Mouse (Mus musculus) midbrain, embryonic 14.5 days (tissue): ENCODE measurements around the gene Hnrnpul1. TPM values are rescaled to one million over a fixed set of nuclear protein-coding genes. Genes with fewer than 3 reads are reported as not detected.

Experiments used
- ATAC-seq: fragments of 200-750 bp; cut with Nextera tagmentation; 2 replicates; pipeline ENCODE4 v1.8.0; 2017; ENCODE audit warnings: moderate number of reproducible peaks, moderate library complexity; ENCODE audit not compliant: low FRiP score, low TSS enrichment
- DNase-seq: peaks from one replicate; pipeline ENCODE4 v3.0.0-alpha.2; 2015
- H3K27ac ChIP-seq: fragments of 300-500 bp; sonication (generic); replicated peaks from 2 replicates; pipeline ENCODE4 v1.5.1; 2014; ENCODE audit warnings: mild to moderate bottlenecking, low read depth, low read length, moderate library complexity
- H3K27me3 ChIP-seq: fragments of 300-500 bp; sonication (generic); 2 replicates; pipeline ENCODE4 v1.6.1; 2014; ENCODE audit warnings: low read length, control low read depth, mixed read lengths; ENCODE audit not compliant: control insufficient read depth, insufficient read depth
- H3K36me3 ChIP-seq: fragments of 300-500 bp; sonication (generic); 2 replicates; pipeline ENCODE4 v1.6.1; 2014; ENCODE audit warnings: low read length, control low read depth; ENCODE audit not compliant: control insufficient read depth, insufficient read depth
- H3K4me1 ChIP-seq: fragments of 300-500 bp; sonication (generic); 2 replicates; pipeline ENCODE4 v1.6.1; 2014; ENCODE audit warnings: mild to moderate bottlenecking, antibody characterized with exemption, low read length, control low read depth; ENCODE audit not compliant: control insufficient read depth, insufficient read depth
- H3K4me2 ChIP-seq: fragments of 300-500 bp; sonication (generic); 2 replicates; pipeline ENCODE4 v1.6.1; 2014; ENCODE audit warnings: mild to moderate bottlenecking, low read length, moderate library complexity
- H3K4me3 ChIP-seq: fragments of 300-500 bp; sonication (generic); replicated peaks from 2 replicates; pipeline ENCODE4 v1.5.1; 2014; ENCODE audit warnings: low read depth, low read length
- H3K9ac ChIP-seq: fragments of 300-500 bp; sonication (generic); replicated peaks from 2 replicates; pipeline ENCODE4 v1.6.1; 2014; ENCODE audit warnings: mild to moderate bottlenecking, low read length, moderate library complexity
- H3K9me3 ChIP-seq: fragments of 300-500 bp; sonication (generic); 2 replicates; pipeline ENCODE4 v1.6.1; 2016; ENCODE audit warnings: low read length, control low read depth, mixed read lengths; ENCODE audit not compliant: control insufficient read depth
- WGBS: fragments of 180-500 bp; shearing (Covaris S2); extraction: QIAGEN DNeasy Blood & Tissue Kit; methylation state at CpG from one replicate; pipeline ENCODE4 v1.1.7; 2014; 5-methylcytosine and 5-hydroxymethylcytosine counted together
- polyA plus RNA-seq: library from polyadenylated mRNA; unstranded; fragments of >200 nt; fragmentation: Nextera tagmentation; extraction: Ambion mirVana; gene quantifications from 2 replicates; pipeline ENCODE4 v1.2.1, GENCODE M21; 2014

Gene Hnrnpul1
- polyA plus RNA-seq, 1 experiment from 2014 or later = 61.6 TPM

- peak; percentile 86 for DNase-seq
- WGBS = 60% methylated on average over 15 of the region's 15 CpGs
- Histone ChIP-seq H3K4me3 (no peak overlapping the region), H3K4me2 (0 out of 2 replicates have a peak overlapping the region, but pooled peaks have one; percentile 6), H3K27me3 (peaks cover 25% of the 10 kb centered on the region), H3K9me3 (no peaks in the 10 kb centered on the region), H3K27ac (peak overlapping the region; percentile 52), H3K36me3 (no peaks in the 10 kb centered on the region), H3K9ac (no peak overlapping the region), H3K4me1 (peaks cover 13% of the 10 kb centered on the region)
- peak; percentile 31; the same call in 1 of the 2 replicates for ATAC-seq
Observed at GRCm38 (mm10) chr7:25676085-25676781, 78.3 kb downstream of the Hnrnpul1 start.

GRCm38 (mm10) chr7:25675405-25675804 is 79.2 kb downstream of the Hnrnpul1 start:
- H3K27me3 ChIP-seq = peaks cover 25% of the 10 kb centered on the region
- H3K27ac ChIP-seq = no peak overlapping the region
- H3K9ac ChIP-seq = no peak overlapping the region
- DNase-seq (no peak), ATAC-seq (no peak)
- peak overlapping the region; percentile 61 for H3K4me2 ChIP-seq
- peaks cover 12% of the 10 kb centered on the region; the same call in 1 of the 2 replicates for H3K4me1 ChIP-seq
- no peaks in the 10 kb centered on the region for H3K9me3 ChIP-seq
- WGBS = 44% methylated on average over 6 of the region's 6 CpGs
- H3K4me3 ChIP-seq = peak overlapping the region; percentile 43
- no peaks in the 10 kb centered on the region for H3K36me3 ChIP-seq

GRCm38 (mm10) chr7:25674719-25675300 is 79.7 kb downstream of the Hnrnpul1 start, which contains the start of gene Tmem91:
Gene Tmem91 (minus strand): TSS chr7:25675166.
- Histone ChIP-seq H3K9ac (peak within 1 kb of the TSS; percentile 57), H3K4me2 (peak within 1 kb of the TSS; percentile 61), H3K9me3 (no peaks in the 10 kb centered on the region), H3K4me1 (0 out of 2 replicates have a peak, but pooled peaks cover 7% of the 10 kb centered on the region), H3K4me3 (peak within 1 kb of the TSS; percentile 43), H3K36me3 (no peaks in the 10 kb centered on the region), H3K27me3 (peaks cover 25% of the 10 kb centered on the region), H3K27ac (no peak within 1 kb of the TSS)
- WGBS = 3% methylated on average over 29 of the region's 29 CpGs
- DNase-seq (peak; percentile 59), ATAC-seq (peak; percentile 28; the same call in 1 of the 2 replicates)

- H3K4me1 ChIP-seq = 0 out of 2 replicates have a peak, but pooled peaks cover 7% of the 10 kb centered on the region
- no peak for ATAC-seq
- H3K9ac ChIP-seq = 0 out of 2 replicates have a peak overlapping the region, but pooled peaks have one; percentile 57
- H3K9me3 ChIP-seq = no peaks in the 10 kb centered on the region
- peak overlapping the region; percentile 43 for H3K4me3 ChIP-seq
- DNase-seq = peak; percentile 26
- no peak overlapping the region for H3K27ac ChIP-seq
- whole genome bisulfite sequencing = 31% methylated on average over 9 of the region's 9 CpGs
- H3K36me3 ChIP-seq = no peaks in the 10 kb centered on the region
- H3K4me2 ChIP-seq = peak overlapping the region; percentile 61
- H3K27me3 ChIP-seq = peaks cover 25% of the 10 kb centered on the region
Observed at GRCm38 (mm10) chr7:25674297-25674696, 80.3 kb downstream of the Hnrnpul1 start.

GRCm38 (mm10) chr7:25672442-25672841 is 82.1 kb downstream of the Hnrnpul1 start:
- Histone ChIP-seq H3K9me3 (no peaks in the 10 kb centered on the region), H3K4me3 (no peak overlapping the region), H3K27me3 (peaks cover 25% of the 10 kb centered on the region), H3K9ac (no peak overlapping the region), H3K4me2 (no peak overlapping the region), H3K36me3 (peaks cover 14% of the 10 kb centered on the region), H3K4me1 (0 out of 2 replicates have a peak, but pooled peaks cover 7% of the 10 kb centered on the region), H3K27ac (no peak overlapping the region)
- no peak for ATAC-seq
- 49% methylated on average over 4 of the region's 4 CpGs for WGBS
- no peak for DNase-seq

- WGBS = 80% methylated on average over 2 of the region's 2 CpGs
- DNase-seq (no peak), ATAC-seq (no peak)
- Histone ChIP-seq H3K36me3 (peaks cover 14% of the 10 kb centered on the region), H3K9ac (no peak overlapping the region), H3K4me3 (no peak overlapping the region), H3K9me3 (no peaks in the 10 kb centered on the region), H3K27me3 (peaks cover 25% of the 10 kb centered on the region), H3K27ac (no peak overlapping the region), H3K4me2 (no peak overlapping the region), H3K4me1 (0 out of 2 replicates have a peak, but pooled peaks cover 7% of the 10 kb centered on the region)
Observed at GRCm38 (mm10) chr7:25671686-25672085, 82.9 kb downstream of the Hnrnpul1 start.

Other genes with a start within 250 kb of the Hnrnpul1 start
- 0.16 and 0.24 TPM in 2 replicates for gene Ceacam2, start 214.9 kb downstream of the Hnrnpul1 start, polyA plus RNA-seq
- not detected in 2 replicates for gene Erich4, start 138.9 kb downstream of the Hnrnpul1 start, polyA plus RNA-seq
- 40.4 and 44.9 TPM in 2 replicates for gene Dmac2, start 135.3 kb downstream of the Hnrnpul1 start, polyA plus RNA-seq
- gene B3gnt8, start 128.1 kb downstream of the Hnrnpul1 start, polyA plus RNA-seq = 0.30 and 0.50 TPM in 2 replicates
- gene Bckdha, start 95.8 kb downstream of the Hnrnpul1 start, polyA plus RNA-seq = 40.6 and 46.3 TPM in 2 replicates
- 38.3 and 41.3 TPM in 2 replicates for gene Exosc5, start 95.6 kb downstream of the Hnrnpul1 start, polyA plus RNA-seq
- 32.8 and 46.5 TPM in 2 replicates for gene Tmem91, start 79.6 kb downstream of the Hnrnpul1 start, polyA plus RNA-seq
- gene B9d2, start 74.0 kb downstream of the Hnrnpul1 start, polyA plus RNA-seq = 44.3 and 47.9 TPM in 2 replicates
- gene Tgfb1, start 67.8 kb downstream of the Hnrnpul1 start, polyA plus RNA-seq = 0.67 and 1.1 TPM in 2 replicates
- 38.3 and 47.7 TPM in 2 replicates for gene Ccdc97, start 35.7 kb downstream of the Hnrnpul1 start, polyA plus RNA-seq
- gene Axl, start 33.9 kb upstream of the Hnrnpul1 start, polyA plus RNA-seq = 9.3 and 20.2 TPM in 2 replicates
- gene Cyp2s1, start 62.2 kb upstream of the Hnrnpul1 start, polyA plus RNA-seq = 1.4 and 2.1 TPM in 2 replicates
- not detected in 2 replicates for gene Cyp2b10, start 142.9 kb upstream of the Hnrnpul1 start, polyA plus RNA-seq